Mouse (Mus musculus): ENCODE results near the gene Ankrd34a.

DNA sequence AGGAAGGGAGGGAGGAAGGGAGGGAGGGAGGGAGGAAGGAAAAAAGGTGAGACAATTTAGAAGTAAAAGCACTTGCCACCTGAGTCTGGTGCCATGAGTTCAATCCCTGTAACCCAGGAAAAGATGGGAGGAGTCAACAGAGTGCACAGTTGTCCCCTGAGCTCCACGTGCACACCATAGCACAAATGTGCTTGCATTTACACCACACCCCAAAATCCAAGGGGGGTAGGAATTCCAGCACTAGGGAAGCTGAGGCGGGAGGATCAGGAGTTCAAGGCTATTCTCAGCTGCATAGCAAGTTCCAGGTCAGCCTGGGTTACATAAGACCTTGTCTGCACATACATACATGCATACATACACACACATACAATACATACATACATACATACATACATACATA lies 25.1 kb upstream of the Ankrd34a start:
- TF ChIP-seq CTCF (IDR thresholded peaks at IDR 0.05; ENCODE audit: control insufficient read depth, insufficient read depth, insufficient replicate concordance, low read depth, low read length), result no peak
- no peak for TF ChIP-seq POLR2A (IDR thresholded peaks at IDR 0.05; ENCODE audit: control insufficient read depth, low read depth, low read length)
